Mouse (Mus musculus) cortical plate, adult 2 months (tissue): ENCODE measurements around the gene AW011738. TPM values are rescaled to one million over a fixed set of nuclear protein-coding genes. Genes with fewer than 3 reads are reported as not detected.

Experiments
- H3K27ac ChIP-seq: fragments of 200-500 bp; 2 replicates; pipeline ENCODE4 v1.5.1; 2012; ENCODE audit warnings: low read length, control low read depth, inconsistent platforms; ENCODE audit not compliant: insufficient read depth
- H3K4me1 ChIP-seq: fragments of 200-500 bp; 2 replicates; pipeline ENCODE4 v1.6.1; 2011; ENCODE audit warnings: low read length; ENCODE audit not compliant: control insufficient read depth, insufficient read depth
- H3K4me3 ChIP-seq: fragments of 200-500 bp; 2 replicates; pipeline ENCODE4 v1.5.1; 2011; ENCODE audit warnings: mild to moderate bottlenecking, low read length, control low read depth; ENCODE audit not compliant: insufficient read depth
- CTCF ChIP-seq: fragments of 200-500 bp; IDR thresholded peaks from 2 replicates; pipeline ENCODE4 v1.5.1; 2011; ENCODE audit warnings: mild to moderate bottlenecking, control low read depth, low read length; ENCODE audit not compliant: insufficient read depth; ENCODE audit errors: extremely low read depth
- POLR2A ChIP-seq: fragments of 200-500 bp; IDR thresholded peaks from 2 replicates; pipeline ENCODE4 v1.6.1; 2011; ENCODE audit warnings: mild to moderate bottlenecking, low read length, control low read depth; ENCODE audit not compliant: insufficient read depth; ENCODE audit errors: extremely low read depth
- polyA plus RNA-seq: library from polyadenylated mRNA; depleted of rRNA; stranded (reverse); fragments of >200 nt; gene quantifications from 2 replicates; pipeline ENCODE4 v1.2.3, GENCODE M21; 2012; rRNA removed

Gene AW011738
- polyA plus RNA-seq, 1 experiment, result 3.7 TPM

- TF ChIP-seq POLR2A (no peak), CTCF (no peak)
- peak overlapping the region; percentile 93 for H3K4me3 ChIP-seq
- peak overlapping the region; percentile 0; the same call in 1 of the 2 replicates for H3K27ac ChIP-seq
- 0 out of 2 replicates have a peak, but pooled peaks cover 2% of the 10 kb centered on the region for H3K4me1 ChIP-seq
Measured at GRCm38 (mm10) chr4:156235360-156235770, 32.3 kb downstream of the AW011738 start.

DNA sequence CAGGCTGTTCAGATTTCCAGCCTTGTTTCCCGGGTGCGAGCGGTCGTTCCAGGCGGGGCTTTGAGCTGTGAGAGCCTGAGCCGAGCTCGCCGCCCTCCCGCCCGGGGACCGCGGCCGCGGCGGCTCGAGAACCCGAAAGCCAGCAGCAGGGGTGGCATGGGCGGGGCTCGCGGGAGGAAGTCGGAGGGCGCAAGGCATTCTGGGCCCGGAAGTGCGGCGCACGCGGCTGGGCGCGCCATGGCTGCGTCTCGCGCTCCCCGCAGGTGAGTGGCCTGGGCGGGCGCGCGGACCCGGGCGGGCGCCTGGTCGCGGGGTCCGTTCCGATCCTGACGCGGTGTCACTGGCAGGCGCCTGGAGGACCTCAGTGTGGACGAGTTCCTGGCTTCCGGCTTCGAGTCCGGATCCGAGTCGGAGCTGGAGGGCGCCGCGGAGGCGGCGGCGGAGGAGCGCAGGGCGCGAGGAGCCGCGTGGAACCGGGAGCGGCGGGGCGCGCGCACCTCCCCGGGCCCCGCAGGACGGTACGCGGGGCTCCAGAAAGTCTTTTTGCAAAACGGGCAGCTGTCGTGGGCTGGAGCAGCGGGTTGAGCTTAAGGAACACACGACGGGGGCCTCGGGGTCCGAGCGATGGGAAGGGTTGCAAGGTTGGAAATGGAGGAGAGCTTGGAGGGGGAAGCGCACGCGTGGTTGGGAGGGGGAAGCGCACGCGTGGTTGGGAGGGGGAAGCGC is 32.9 kb downstream of the AW011738 start, which contains the start of gene Noc2l:
Gene Noc2l (plus strand): TSS at position 203 of the 726 bp plus-strand sequence.
- peak; percentile 39; the same call in 1 of the 2 replicates for TF ChIP-seq POLR2A
- no peak for TF ChIP-seq CTCF
- Histone ChIP-seq H3K4me3 (peak within 1 kb of the TSS; percentile 93), H3K4me1 (0 out of 2 replicates have a peak, but pooled peaks cover 2% of the 10 kb centered on the region), H3K27ac (peak within 1 kb of the TSS; percentile 94)

- no peak overlapping the region for H3K27ac ChIP-seq
- H3K4me3 ChIP-seq, result peak overlapping the region; percentile 93
- H3K4me1 ChIP-seq, result 0 out of 2 replicates have a peak, but pooled peaks cover 2% of the 10 kb centered on the region
- TF ChIP-seq POLR2A (no peak), CTCF (no peak)
Measured at GRCm38 (mm10) chr4:156236651-156237447, 33.7 kb downstream of the AW011738 start.

GRCm38 (mm10) chr4:156249567-156249966 is 46.5 kb downstream of the AW011738 start:
- H3K4me1 ChIP-seq, result no peaks in the 10 kb centered on the region
- TF ChIP-seq CTCF (no peak), POLR2A (no peak)
- H3K27ac ChIP-seq, result no peak overlapping the region
- H3K4me3 ChIP-seq, result no peak overlapping the region

GRCm38 (mm10) chr4:156251081-156251480 is 48.0 kb downstream of the AW011738 start:
- Histone ChIP-seq H3K27ac (no peak overlapping the region), H3K4me1 (no peaks in the 10 kb centered on the region), H3K4me3 (no peak overlapping the region)
- no peak for TF ChIP-seq POLR2A

DNA sequence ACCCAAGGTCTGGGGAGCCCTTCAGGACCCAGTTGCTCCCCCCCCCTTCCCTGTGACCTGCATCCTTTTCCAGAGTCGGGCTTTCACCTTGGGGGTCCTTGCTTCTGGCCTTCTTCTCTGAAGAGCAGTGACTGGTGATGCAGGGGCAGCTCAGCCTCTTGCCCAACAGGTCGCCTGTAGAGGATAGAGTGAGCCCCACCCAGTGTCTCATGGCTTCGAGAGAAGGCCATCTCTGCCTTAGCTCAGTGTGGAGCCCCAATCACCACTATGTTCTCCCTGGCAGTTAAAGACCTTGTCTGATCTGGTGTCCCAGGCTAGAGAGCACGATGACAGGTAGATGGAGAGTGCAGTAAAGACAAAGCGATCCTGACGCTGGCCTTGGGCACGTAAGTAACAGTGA is 49.0 kb downstream of the AW011738 start:
- H3K4me1 ChIP-seq, result no peaks in the 10 kb centered on the region
- no peak overlapping the region for H3K4me3 ChIP-seq
- TF ChIP-seq POLR2A (no peak), CTCF (no peak)
- no peak overlapping the region for H3K27ac ChIP-seq

- H3K4me1 ChIP-seq, result no peaks in the 10 kb centered on the region
- H3K27ac ChIP-seq, result no peak overlapping the region
- no peak overlapping the region for H3K4me3 ChIP-seq
- TF ChIP-seq CTCF (no peak), POLR2A (no peak)
Measured at GRCm38 (mm10) chr4:156252619-156253018, 49.5 kb downstream of the AW011738 start.

GRCm38 (mm10) chr4:156253043-156253442 is 49.9 kb downstream of the AW011738 start:
- TF ChIP-seq CTCF (no peak), POLR2A (no peak)
- H3K27ac ChIP-seq, result no peak overlapping the region
- H3K4me1 ChIP-seq, result no peaks in the 10 kb centered on the region
- no peak overlapping the region for H3K4me3 ChIP-seq

DNA sequence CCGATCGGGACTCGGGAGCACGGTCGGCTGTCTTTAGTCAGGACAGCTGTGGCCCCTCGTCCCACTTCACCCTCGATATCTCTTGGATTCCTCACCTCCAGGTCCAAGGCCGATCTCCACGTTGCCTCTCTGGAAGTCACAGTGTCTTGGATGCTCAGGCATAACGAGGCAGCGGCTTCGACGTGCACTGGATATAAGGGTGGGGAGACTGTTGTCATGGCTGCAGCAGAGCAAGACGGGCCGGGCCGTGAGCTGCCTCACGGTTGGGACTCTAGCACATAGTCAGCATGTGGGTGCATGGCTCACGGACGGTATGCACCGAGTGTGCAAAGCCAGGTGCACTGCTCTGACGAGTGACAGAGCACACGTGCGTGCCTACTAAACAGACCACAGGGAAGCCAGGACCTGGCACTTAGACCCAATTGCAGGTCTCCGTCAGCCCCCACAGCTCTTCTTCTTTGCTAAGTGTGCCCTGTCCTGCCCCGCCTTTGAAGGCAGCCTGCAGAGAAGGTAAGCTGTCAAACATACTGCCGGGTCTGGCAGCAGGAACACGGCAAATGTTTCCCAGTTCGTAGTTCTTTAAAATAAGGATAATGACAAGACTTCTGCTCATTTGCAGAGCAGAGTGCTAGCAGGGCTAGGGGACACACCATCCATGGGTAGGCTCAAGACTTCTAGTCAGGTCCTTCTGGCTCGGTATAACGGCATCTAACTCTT is 51.4 kb downstream of the AW011738 start:
- H3K27ac ChIP-seq, result no peak overlapping the region
- TF ChIP-seq POLR2A, result no peak
- no peak for TF ChIP-seq CTCF
- H3K4me3 ChIP-seq, result no peak overlapping the region
- H3K4me1 ChIP-seq, result no peaks in the 10 kb centered on the region

Other genes with a start within 250 kb of the AW011738 start
- gene C1qtnf12, start 241.0 kb upstream of the AW011738 start, polyA plus RNA-seq, result 19.3 and 22.2 TPM in 2 replicates
- gene B3galt6, start 210.7 kb upstream of the AW011738 start, polyA plus RNA-seq, result 8.9 and 11.0 TPM in 2 replicates
- gene Sdf4, start 210.4 kb upstream of the AW011738 start, polyA plus RNA-seq, result 122 and 126 TPM in 2 replicates
- gene Tnfrsf4, start 189.5 kb upstream of the AW011738 start, polyA plus RNA-seq, result 3.4 and 4.0 TPM in 2 replicates
- gene Tnfrsf18, start 177.1 kb upstream of the AW011738 start, polyA plus RNA-seq, result 0.17 and 0.34 TPM in 2 replicates
- gene Ttll10, start 143.9 kb upstream of the AW011738 start, polyA plus RNA-seq, result 0.10 and 0.34 TPM in 2 replicates
- 34.8 and 38.8 TPM in 2 replicates for gene 9430015G10Rik, start 93.3 kb upstream of the AW011738 start, polyA plus RNA-seq
- 2.0 and 2.1 TPM in 2 replicates for gene Rnf223, start 72.8 kb upstream of the AW011738 start, polyA plus RNA-seq
- gene Agrn, start 5.8 kb upstream of the AW011738 start, polyA plus RNA-seq, result 186 and 206 TPM in 2 replicates
- 5.6 and 8.8 TPM in 2 replicates for gene Isg15, start 2.5 kb upstream of the AW011738 start, polyA plus RNA-seq
- 0.57 and 0.65 TPM in 2 replicates for gene Perm1, start 12.6 kb downstream of the AW011738 start, polyA plus RNA-seq
- gene Plekhn1, start 31.6 kb downstream of the AW011738 start, polyA plus RNA-seq, result 70.6 and 79.0 TPM in 2 replicates
- 94.2 and 95.6 TPM in 2 replicates for gene Noc2l, start 32.7 kb downstream of the AW011738 start, polyA plus RNA-seq
- 3.2 and 3.7 TPM in 2 replicates for gene Samd11, start 52.4 kb downstream of the AW011738 start, polyA plus RNA-seq
- not detected in 2 replicates for gene Vmn2r-ps159, start 127.8 kb downstream of the AW011738 start, polyA plus RNA-seq